Mouse (Mus musculus) gastrocnemius, postnatal 4 days (tissue): ENCODE results near the gene Faf2. TPM values are rescaled to one million over a fixed set of nuclear protein-coding genes. Genes with fewer than 3 reads are reported as not detected.

ENCODE experiments used
- DNase-seq, 2 experiments: peaks; one replicate each; pipeline ENCODE4 v3.0.0; 2021 to 2022; ENCODE audit warnings: low spot score in 2 of 2, mixed read lengths in 2 of 2
- microRNA-seq: library from miRNA; unstranded; fragments of <30 nt; microRNA quantifications from one replicate; pipeline ENCODE4 v1.2.0, GENCODE M21; 2021
- total RNA-seq, 2 experiments: library from RNA; stranded (reverse); gene quantifications; 2 replicates each; pipeline ENCODE4 v1.2.3; 2021

Gene Faf2
- total RNA-seq, 2 experiments from 2014 or later, result 34.9 to 41.0 TPM

- no peak for DNase-seq
Measured at GRCm38 (mm10) chr13:54702507-54702906, 80.9 kb downstream of the Faf2 start.

GRCm38 (mm10) chr13:54704890-54705289 lies 83.3 kb downstream of the Faf2 start:
- no peak for DNase-seq

GRCm38 (mm10) chr13:54710866-54711265 lies 89.3 kb downstream of the Faf2 start:
- DNase-seq, result no peak

Small RNAs within 50 kb of the gene (microRNA-seq; reads per million reads assigned to microRNA genes)
- gene Gm24195, result not detected

Other genes with a start within 250 kb of the Faf2 start
- 10 to 100 TPM; 28.0 to 29.7 TPM for gene Thoc3, start 152.9 kb upstream of the Faf2 start, total RNA-seq
- 1 to 10 TPM; 8.0 to 8.2 TPM for gene Simc1, start 118.0 kb upstream of the Faf2 start, total RNA-seq
- 10 to 100 TPM; 87.7 to 93.8 TPM for gene 4833439L19Rik, start 56.3 kb upstream of the Faf2 start, total RNA-seq
- gene Arl10, start 46.8 kb upstream of the Faf2 start, total RNA-seq, result 1 to 10 TPM; 9.8 TPM
- 10 to 100 TPM; 25.6 to 30.0 TPM for gene Nop16, start 31.7 kb upstream of the Faf2 start, total RNA-seq
- gene Higd2a, start 31.6 kb upstream of the Faf2 start, total RNA-seq, result 100 to 1,000 TPM in 1 of 2 experiments, 10 to 100 TPM in 1; 96.9 to 105 TPM
- gene Cltb, start 10.4 kb upstream of the Faf2 start, total RNA-seq, result 10 to 100 TPM; 69.2 to 72.3 TPM
- 10 to 100 TPM; 50.3 to 51.0 TPM for gene Rnf44, start 72.1 kb downstream of the Faf2 start, total RNA-seq
- gene Cdhr2, start 79.7 kb downstream of the Faf2 start, total RNA-seq, result under 1 TPM; 0.07 to 0.08 TPM
- under 1 TPM; 0.76 to 0.78 TPM for gene Gprin1, start 128.1 kb downstream of the Faf2 start, total RNA-seq
- gene Sncb, start 144.8 kb downstream of the Faf2 start, total RNA-seq, result under 1 TPM in 1 of 2 experiments, not detected in 1; 0.20 TPM
- gene Eif4e1b, start 162.2 kb downstream of the Faf2 start, total RNA-seq, result not detected
- gene Tspan17, start 167.6 kb downstream of the Faf2 start, total RNA-seq, result 10 to 100 TPM; 27.8 to 28.0 TPM